Mouse (Mus musculus) left cerebral cortex, adult 9 months (tissue): ENCODE measurements at regions not wholly inside any gene's neighbourhood (a gene's known extent, or its start where the extent isn't known, plus 50 kb on each side); places are given as distances from the start of the nearest gene placed in this dataset.
A peak's percentile ranks its signal among the peaks of the same experiment; 100 is the strongest.

Source experiments
- DNase-seq, 2 experiments: peaks; one replicate each; pipeline ENCODE4 v3.0.0; 2022; ENCODE audit warnings: low spot score in 2 of 2

DNA sequence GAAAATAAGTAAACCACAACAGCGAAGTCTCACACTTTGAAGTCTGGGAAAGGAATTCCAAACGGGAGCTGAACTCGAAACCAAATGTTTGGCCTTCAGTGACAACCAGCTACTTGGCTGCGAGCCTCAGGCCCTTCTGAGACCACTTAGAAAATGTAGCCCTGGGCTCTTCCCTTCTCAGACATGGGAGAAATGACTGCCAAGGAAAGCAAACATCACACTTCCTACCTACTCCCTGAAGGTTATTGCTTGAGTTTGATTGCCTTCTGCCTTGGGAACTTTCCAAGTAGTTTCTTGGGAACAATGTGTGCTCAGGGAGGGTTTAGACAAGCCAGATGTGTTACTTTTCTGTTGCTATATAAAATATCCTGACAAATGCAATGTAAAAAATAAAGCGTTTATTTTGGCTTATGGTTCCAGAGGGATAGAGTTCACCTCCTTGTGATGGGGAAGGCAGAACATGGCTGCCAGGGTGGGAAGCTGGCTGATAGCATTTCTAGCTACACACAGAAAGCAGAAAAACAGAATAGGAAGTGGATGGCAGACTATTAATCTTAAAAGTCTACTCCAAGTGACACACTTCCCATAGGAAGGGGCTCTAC, 194.8 kb upstream of the Rack1 start:
- no peak for DNase-seq

DNA sequence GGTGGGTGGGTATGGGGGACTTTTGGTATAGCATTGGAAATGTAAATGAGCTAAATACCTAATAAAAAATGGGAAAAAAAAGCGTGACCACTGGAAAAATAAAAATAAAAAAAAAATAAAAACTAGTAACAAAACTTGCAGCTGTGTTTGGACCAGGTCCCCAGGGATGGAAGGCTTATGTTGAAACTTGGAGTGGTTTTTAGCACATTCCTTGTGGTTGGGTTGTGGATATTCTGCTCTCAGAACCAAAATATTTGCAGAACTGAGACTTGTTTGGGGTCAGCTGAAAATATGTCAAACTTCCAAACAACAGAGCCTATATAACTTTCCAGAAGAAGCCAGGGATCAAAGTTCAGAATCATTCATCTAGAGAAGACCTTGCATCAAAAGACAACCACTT, 199.0 kb upstream of the Rack1 start:
- no peak for DNase-seq

DNA sequence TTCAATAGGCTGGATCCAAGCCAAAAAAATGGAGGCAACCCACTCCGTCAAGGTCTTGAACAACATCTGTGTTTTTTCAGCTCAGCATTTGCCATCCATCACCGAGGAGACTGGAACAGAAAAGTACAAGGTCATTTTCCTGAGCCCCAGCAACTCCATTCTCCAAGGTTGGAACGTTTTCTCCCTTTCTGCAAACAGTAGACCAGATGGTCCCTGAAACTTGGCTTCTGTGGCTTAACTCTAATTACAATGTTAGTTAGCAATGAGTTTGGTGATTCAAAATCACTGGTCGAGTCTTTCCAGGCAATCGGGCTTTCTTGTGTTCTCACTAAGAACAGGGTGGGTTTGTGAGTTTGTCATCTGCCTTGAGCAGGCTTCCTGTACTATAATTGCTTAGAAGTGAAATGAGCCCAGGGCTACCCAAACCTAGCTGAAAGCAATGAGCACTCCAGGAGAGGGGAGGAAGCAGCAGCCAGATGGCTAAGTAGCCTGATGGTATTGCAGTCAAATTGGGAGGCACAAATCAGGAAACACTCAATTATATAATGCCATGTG, 200.5 kb upstream of the Rack1 start:
- peak in 1 of 2 experiments; percentile 24 for DNase-seq

DNA sequence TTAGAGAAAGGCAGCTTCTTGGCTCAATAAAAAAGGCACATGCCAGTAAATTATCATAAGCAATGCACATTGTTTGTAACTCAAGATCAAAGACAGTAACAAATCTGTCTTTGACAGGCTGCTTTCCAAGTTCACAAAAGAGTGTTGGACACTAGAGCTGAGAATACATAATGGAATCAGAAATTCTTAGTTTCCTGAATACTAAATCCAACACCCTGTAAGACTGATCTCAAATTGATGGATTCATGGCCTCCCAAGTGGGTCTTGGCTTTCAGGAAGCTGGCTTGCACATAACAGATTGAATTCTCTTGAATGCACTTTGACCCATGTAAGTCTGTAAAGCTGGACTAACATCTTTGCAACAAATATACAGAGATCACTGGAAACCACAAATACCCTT, 201.1 kb upstream of the Rack1 start:
- DNase-seq: no peak

DNA sequence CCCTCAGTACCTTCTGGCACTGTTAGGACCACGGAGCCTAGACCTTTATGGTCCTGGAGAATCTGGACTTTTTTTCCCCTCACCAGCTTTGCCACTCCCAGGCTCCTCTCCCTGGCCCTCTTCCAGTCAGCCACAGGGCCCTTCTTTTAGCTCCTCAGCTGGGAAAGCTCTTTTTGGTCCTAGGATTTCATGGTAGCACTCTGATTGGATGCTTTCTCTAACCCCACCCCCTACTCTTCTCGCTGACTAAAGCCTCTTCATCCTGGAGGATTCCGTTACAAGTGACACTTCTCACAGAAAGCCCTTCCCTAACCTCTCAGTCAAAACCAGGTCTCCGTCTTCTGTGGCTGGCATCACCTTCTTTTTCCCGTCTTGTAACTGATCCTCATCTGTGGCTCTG, 205.7 kb upstream of the Rack1 start:
- DNase-seq: no peak

DNA sequence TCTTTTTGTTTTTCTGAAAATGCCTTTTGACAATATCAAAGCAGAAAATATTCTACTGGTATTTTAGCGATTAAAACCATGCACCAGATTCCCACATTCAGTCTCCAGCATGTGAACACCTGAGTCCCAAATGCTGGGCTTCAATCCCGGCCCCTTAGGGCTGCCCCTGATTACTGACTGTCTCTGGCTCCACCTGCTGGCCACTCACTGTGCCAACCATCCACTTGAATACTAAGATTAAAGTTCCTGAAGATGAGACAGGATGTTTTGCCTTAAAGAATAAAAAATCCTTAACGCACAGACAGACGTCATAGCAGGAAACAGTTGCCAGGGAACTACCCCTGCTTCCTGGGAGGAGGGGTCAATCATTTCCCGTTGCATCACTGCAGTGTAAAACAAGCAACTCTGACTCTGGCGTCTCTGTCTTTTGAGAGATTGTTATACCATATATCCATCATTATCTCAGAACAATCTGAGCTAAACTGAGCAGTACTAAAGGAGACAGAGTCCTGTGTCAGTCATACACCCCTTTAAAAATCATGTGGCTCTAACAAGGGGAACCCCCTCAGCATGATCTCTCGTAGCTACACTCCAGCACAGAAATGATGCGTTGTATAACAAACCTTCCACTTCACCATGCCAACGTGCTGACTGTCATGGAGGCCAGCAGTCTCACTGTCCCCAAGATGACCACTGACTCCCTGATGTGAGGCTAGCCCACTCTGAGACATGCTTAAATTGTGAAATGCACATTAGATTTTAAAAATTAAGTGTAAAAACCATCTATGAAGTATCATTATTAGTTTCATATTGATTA, 211.1 kb upstream of the Rack1 start:
- DNase-seq: peak in 1 of 2 experiments; percentile 61

DNA sequence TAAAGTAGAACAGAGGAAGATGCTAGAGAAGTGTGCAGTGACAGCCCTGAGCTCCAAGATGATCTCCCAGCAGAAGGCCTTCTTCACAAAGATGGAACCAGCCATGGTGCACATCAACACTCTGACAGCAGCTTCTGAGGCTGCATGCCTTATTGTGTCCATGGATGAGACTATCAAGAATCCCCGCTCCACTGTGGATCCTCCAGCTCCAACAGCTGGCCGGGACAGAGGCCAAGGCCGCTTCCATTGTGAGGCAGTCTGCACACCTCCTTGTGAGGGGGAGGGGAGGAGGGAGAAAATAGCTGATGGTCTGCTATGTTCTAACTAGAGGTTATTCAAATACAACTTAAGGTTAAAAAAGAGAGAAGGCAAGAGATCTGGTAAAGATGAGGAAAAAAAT, 231.4 kb upstream of the Rack1 start:
- DNase-seq: no peak

DNA sequence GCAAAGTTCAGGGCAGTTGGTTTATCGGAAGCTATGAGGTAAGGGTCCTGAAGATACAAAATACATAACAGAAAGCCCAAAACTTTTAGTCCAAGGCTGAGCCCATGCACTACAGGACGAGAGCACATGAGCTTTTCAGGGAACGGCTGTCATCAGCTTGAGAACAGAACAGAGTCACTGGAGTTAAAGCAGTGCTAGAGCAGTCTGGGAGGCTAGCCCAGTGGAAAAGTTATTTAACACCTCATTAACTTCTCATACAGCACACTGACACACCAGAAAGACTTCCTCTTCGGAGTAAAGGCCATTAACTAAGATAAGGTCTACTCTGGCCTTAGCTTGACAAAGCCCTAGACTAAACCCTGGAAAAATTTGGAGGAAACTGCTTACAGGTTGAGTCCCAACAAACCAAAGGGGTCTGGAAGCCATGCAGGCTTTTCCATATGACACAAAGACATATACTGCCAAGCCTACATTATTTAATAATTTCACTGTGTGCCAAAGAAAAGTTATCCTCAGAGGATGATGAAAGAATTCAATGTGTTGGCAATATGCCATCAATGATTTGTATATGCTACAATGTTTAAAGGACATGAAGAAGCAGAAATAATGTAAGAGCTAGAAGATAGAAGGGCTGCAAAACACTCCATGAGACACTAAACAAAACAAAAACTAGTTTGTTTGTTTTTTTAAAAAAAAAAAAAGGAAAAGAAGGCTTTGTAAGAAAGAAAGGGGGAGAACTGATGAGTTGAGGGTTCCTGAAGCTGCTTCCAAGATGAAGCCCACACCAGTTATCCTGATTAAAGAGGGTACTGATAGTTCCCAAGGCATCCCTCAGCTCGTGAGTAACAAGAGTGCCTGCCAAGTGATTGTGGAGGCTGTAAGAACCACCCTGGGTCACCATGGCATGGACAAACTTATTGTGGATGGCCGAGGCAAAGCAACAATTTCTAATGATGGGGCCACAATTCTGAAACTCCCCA, 232.3 kb upstream of the Rack1 start:
- no peak for DNase-seq

DNA sequence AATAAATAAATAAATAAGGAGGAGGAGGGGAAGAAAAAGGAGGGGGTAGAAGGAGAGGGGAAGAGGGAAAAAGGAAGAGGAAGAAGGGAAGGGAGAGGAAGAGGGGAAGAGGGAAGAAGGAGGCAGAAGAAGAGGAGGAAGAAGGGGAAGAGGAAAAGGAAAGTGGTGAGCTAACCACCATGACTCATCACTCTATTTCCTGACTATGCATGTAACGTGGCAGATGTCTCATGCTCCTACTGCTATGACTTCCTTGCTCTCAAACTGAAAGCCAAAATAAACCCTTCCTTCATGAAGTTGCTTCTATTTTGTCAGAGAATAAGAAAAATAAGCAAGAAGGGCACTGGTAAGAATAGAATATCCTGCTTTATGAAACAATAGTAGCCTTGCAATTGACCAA, 242.1 kb upstream of the Rack1 start:
- no peak for DNase-seq

DNA sequence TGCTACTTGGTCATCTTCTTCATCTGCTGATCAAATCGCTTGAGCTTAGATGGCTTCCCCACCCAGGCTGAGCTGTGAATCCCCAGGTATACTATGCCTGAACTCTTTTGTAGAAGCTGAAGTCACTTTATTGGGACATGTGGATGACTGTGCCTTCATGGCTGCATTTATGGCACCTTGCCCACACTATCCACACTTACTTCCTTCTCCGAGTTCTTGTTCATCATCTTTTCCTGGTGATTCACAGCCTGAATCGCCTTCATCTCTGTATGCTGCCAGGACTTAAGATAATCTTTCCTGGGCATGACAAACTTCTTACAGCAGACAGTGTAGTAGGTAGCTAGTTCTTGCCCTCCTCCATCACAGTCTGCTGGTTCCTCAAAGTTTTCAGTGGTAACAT, 248.1 kb upstream of the Rack1 start:
- DNase-seq: peak in 1 of 2 experiments; percentile 13

DNA sequence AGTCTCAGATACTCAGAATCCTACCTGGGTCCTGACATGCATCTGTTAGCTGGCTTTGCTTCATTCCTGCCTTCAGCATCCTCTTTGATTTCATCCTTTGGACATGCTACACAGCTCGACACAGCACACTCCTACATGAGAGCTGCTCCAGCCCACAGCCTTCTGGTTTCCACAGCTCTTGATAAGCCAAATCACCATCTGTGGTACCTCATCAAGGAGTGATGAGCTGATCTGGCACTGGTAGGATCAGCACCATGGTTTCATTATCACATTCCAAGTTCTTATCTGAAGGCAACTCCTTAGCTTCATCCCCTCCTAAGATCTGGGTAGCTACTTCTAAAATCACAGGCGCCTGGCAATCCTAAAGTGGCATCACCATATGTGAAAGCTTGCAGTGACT, 248.9 kb upstream of the Rack1 start:
- DNase-seq: peak; percentile 14 to 49

DNA sequence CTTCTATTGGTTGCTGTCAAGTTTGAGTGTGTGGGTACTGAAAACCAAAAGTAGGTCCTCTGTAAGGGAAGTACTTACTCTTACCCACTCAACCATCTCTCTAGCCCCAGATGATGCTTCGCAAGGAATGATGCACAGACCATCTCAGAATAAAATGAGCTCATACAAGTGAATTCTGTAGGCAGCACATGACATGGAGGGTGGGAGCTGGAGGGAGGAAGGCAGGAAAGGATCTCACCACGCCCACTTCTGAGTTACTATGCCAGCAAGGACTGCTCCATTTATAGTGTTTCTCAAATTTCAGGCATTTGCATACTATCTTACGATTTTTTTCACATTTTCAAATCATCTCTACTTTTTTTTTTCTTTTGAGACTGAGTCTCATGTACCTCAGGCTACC, 273.8 kb upstream of the Rack1 start:
- DNase-seq: peak in 1 of 2 experiments; percentile 19

DNA sequence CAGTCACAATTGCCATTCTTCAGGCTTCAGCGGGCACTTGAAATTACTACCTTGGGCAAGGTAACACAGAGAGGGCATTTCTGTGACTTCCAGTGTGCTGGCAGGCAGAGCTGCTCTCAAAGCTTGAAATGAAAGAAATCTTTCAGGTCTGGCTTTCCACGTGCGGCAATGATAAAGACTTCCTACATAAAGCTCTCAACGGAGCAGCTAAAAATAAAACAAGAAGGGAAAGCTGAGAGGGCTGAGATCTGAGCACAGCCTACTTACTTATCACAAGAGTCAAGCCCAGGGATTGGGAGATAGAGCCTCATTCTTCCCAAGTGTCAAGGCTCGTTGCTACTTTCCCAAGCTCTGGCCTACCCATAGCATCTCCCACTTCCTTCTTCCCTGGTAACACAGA, 274.6 kb upstream of the Rack1 start:
- DNase-seq: peak; percentile 7 to 9

DNA sequence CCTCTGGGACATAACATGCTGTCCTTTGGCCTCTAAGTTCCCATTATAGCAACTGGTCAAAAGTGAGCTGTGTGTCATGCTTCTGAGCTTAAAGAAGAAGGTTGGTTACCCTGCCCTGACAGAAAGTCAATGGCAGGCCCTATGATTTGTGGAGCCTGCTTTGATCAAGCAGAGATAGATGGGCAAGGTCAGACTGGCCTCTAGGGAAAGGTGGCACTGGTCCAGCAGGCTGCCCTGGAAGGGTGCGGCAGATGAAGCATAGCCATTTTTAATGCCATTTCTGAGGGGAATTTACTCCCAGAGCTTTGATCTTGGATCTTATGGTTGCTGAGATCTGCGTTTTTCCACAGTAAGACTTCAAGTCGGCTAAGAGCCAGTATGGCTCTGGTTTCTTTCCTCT, 293.2 kb upstream of the Rack1 start:
- DNase-seq: no peak

DNA sequence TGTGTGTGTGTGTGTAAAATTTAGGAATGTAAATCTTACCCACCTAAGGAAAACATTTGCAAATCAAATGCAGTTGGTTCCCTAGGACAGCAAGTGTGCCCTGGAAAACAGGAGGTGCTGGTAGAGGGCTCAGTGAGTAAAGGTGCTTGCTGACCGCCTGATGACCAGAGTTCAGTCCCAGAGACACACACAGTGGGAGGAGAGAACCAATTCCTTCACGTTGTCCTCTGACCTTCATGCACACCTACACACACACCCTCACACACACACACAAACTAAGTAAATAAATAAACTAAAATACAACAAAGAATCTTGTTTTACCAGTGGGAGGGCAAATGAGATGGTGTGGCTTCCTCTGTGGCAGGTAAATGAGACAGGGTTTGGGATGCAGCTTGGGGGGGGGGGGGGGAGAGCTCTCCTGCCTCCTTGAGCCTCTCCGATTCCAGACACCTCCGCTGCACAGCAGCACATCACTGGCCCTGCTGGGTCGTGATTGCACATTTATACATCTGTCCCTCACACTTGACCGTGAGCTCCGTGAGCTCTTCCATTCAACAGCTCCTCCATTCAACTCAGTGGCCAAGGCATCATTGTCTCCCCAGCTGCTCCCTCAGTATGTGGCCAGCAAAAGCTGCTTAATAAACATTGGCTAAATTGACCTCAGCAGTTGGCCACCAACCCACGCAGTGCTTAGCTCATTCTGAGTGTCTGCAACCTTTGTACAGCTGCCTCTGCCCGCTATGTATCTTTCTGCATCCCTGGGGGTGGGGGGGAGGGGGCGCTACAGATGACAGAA, 297.9 kb upstream of the Rack1 start:
- DNase-seq: no peak

DNA sequence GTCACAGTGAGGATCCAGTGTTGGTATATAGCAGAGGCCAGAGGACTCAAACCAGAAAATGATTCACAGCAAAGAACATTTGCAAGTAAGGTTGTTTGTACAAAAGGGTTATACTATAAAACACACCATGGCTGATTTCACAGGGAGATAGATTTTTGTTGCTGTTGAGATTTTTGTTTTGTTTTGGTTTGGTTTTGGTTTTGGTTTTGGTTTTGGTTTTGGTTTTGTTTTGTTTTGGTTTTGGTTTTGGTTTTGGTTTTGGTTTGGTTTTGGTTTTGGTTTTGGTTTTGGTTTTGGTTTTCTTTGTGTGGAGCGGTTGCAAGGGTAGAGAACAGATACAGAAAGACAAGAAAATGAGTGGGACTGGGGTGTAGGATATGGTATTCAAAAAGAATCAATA, 301.1 kb upstream of the Rack1 start:
- DNase-seq: no peak

DNA sequence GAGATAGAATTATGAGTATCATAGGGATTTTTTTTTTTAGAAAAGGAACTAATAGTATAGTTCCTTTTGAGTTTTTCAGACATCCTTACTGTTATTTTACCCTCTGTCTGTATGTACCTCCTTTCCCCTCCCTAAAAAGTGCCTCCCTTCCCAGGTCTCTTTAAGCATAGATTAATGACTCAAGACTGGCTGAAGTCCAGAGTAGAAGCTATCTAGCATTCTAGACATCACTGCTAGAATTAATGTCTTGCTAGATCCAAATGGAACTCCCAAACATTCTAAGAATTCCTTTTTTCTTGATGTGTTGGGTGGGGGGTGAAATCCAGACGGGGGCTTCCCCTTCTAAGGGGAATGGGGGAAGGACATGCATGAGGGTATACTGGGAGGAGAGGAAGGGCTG, 311.8 kb upstream of the Rack1 start:
- DNase-seq: no peak

DNA sequence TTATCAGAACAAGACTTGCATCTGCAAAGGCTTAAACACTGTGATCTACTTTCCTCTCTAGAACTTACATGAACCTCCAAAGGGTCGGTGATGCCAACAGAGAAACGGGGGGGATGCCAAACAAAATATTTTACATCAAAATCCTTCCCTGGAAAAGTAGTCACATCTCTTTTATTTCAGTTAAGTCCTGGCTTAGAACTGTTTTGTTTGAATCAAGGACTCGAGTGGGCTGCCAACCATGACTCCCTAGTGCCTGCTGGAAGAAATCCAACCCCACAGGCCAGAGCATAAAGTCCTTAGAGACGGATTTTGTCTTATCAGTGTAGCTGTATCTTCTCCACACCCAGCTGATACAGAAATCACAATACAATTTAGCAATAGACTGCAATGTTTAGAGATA, 336.1 kb upstream of the Rack1 start:
- no peak for DNase-seq

DNA sequence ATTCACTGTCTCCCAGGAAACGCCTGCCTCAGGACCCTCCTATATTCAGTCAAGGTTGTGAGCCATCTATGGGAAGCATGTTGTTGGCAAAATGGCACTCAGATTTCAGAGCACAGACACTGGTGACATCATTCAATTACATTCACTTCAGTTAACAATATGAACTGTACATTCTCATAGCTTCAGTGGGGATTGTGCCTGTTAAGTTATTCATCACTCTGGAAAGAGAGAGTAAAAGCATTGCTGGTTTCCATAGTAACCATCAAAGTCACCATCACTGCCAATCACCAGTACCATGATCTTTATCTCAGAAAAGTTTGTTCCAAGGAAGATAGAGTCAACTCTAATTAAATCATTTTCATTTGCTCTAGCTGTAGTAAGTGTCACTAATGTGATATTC, 350.2 kb upstream of the Rack1 start:
- no peak for DNase-seq

DNA sequence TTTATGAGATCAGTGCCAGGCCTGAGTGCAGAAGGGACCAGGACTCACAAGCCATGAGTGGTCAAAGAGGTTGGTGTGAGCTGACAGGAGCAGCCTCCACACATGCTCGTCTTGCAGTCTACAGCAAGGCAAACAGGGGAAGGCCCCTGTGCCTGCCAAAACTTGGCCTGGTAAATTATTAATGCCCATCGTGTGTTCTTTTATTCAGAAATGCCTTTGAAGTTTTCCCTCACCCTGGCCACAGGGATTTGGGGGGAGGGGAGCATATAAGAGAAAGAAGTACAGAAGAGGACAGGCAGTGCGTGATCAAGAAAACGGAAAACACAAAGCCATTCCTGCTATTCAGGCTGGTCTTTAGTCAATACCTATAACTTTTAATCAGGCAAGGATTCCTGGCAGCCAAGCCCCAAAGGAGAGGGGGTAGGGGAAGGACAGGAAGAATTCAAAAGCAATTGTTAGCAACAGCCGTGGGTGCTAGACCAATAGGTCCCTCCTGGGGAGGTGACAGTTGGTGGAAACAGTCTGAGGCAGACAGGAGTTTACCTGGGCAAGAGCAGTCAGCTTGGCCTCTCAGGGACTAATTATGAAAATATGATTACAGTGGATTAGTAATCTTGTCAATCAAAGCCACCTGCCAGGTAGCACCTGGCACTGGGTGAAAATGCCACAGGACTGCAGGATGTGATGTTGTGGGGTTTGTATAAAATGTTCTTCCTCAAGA, 357.4 kb upstream of the Rack1 start:
- DNase-seq: no peak

DNA sequence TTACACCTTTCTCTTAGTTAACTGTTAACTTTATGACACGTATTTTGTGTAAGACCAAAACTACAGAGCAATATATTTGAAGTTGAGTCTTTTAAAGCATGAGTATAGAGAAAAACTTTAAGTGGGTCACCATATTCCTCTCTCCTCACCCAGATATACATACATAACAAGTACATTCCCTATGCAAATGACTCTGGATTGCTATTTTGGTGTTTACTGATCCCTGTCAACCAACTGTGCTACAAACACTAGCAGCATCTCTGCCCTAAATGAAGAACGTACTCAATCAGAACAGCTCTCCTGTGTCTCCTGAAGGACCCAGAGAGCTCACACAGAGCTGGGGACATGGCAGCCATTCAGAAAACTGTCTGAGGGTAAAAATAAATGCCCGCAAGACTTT, 363.4 kb upstream of the Rack1 start:
- DNase-seq: no peak
